Mouse (Mus musculus) heart, adult 8-10 months (tissue): ENCODE measurements at regions not wholly inside any gene's neighbourhood (a gene's known extent, or its start where the extent isn't known, plus 50 kb on each side); places are given as distances from the start of the nearest gene placed in this dataset.
A peak's percentile ranks its signal among the peaks of the same experiment; 100 is the strongest.

Experiments used
- DNase-seq: peaks from one replicate; pipeline ENCODE4 v3.0.0; 2022; ENCODE audit warnings: low spot score

- no peak for DNase-seq
These were observed 50.2 kb upstream of the Bod1 start for GRCm38 (mm10) chr11:31721908-31722307.

GRCm38 (mm10) chr11:31724506-31724905 lies 52.8 kb upstream of the Bod1 start:
- no peak for DNase-seq

GRCm38 (mm10) chr11:31725936-31726647 lies 54.4 kb upstream of the Bod1 start:
- no peak for DNase-seq

GRCm38 (mm10) chr11:31727289-31727688 lies 55.6 kb upstream of the Bod1 start:
- DNase-seq, result peak; percentile 57

GRCm38 (mm10) chr11:31729728-31730127 lies 58.0 kb upstream of the Bod1 start:
- no peak for DNase-seq

- DNase-seq, result no peak
These were observed 58.5 kb upstream of the Bod1 start for GRCm38 (mm10) chr11:31730181-31730580.

GRCm38 (mm10) chr11:31730680-31731079 lies 59.0 kb upstream of the Bod1 start:
- no peak for DNase-seq

- DNase-seq, result no peak
These were observed 59.8 kb upstream of the Bod1 start for GRCm38 (mm10) chr11:31731459-31731858.

GRCm38 (mm10) chr11:31732342-31732741 lies 60.7 kb upstream of the Bod1 start:
- no peak for DNase-seq

- DNase-seq, result no peak
These were observed 61.3 kb upstream of the Bod1 start for GRCm38 (mm10) chr11:31732958-31733357.

- no peak for DNase-seq
These were observed 62.4 kb upstream of the Bod1 start for GRCm38 (mm10) chr11:31734091-31734490.

GRCm38 (mm10) chr11:31735257-31735656 lies 63.6 kb upstream of the Bod1 start:
- DNase-seq, result no peak

GRCm38 (mm10) chr11:31736086-31736485 lies 64.4 kb upstream of the Bod1 start:
- peak; percentile 69 for DNase-seq

- no peak for DNase-seq
These were observed 64.9 kb upstream of the Bod1 start for GRCm38 (mm10) chr11:31736556-31737089.

GRCm38 (mm10) chr11:31738148-31739021 lies 66.7 kb upstream of the Bod1 start:
- DNase-seq, result no peak

- DNase-seq, result no peak
These were observed 68.7 kb upstream of the Bod1 start for GRCm38 (mm10) chr11:31740409-31740808.

- no peak for DNase-seq
These were observed 70.5 kb upstream of the Bod1 start for GRCm38 (mm10) chr11:31742160-31742559.

- no peak for DNase-seq
These were observed 72.5 kb upstream of the Bod1 start for GRCm38 (mm10) chr11:31744076-31744785.

GRCm38 (mm10) chr11:31745028-31745865 lies 73.6 kb upstream of the Bod1 start:
- DNase-seq, result no peak

- DNase-seq, result no peak
These were observed 74.2 kb upstream of the Bod1 start for GRCm38 (mm10) chr11:31745866-31746248.

GRCm38 (mm10) chr11:31746488-31746887 lies 74.8 kb upstream of the Bod1 start:
- no peak for DNase-seq
